Mouse (Mus musculus) colon, adult 2 months (tissue): Measurements from ENCODE around the gene Zfp36l2. TPM values are rescaled to one million over a fixed set of nuclear protein-coding genes. Genes with fewer than 3 reads are reported as not detected.

Source experiments
- polyA plus RNA-seq: library from polyadenylated mRNA; depleted of rRNA; stranded (reverse); fragments of >200 nt; gene quantifications from 2 replicates; pipeline ENCODE4 v1.2.3, GENCODE M21; 2012; rRNA removed

Zfp36l2 gene
- polyA plus RNA-seq = 261 and 307 TPM in 2 replicates

GRCm38 (mm10) chr17:84187727-84188373 lies at the start of gene Zfp36l2:
TSS of gene Zfp36l2 (minus strand) at chr17:84187947.

